Mouse (Mus musculus) cerebellum, postnatal 25 days (tissue): ENCODE measurements at regions not wholly inside any gene's neighbourhood (a gene's known extent, or its start where the extent isn't known, plus 50 kb on each side); places are given as distances from the start of the nearest gene placed in this dataset.

Experiments
- DNase-seq, 2 experiments: peaks; one replicate each; pipeline ENCODE4 v3.0.0; 2021; ENCODE audit warnings: mixed read lengths in 2 of 2

- no peak for DNase-seq
These were observed 131.8 kb downstream of the Tshz3 start for GRCm38 (mm10) chr7:36829710-36830109.

- no peak for DNase-seq
These were observed 132.2 kb downstream of the Tshz3 start for GRCm38 (mm10) chr7:36830155-36830554.

GRCm38 (mm10) chr7:36848279-36848678 lies 150.4 kb downstream of the Tshz3 start:
- no peak for DNase-seq

- DNase-seq = no peak
These were observed 153.5 kb downstream of the Tshz3 start for GRCm38 (mm10) chr7:36851275-36851889.

- DNase-seq = no peak
These were observed 156.4 kb downstream of the Tshz3 start for GRCm38 (mm10) chr7:36854308-36854707.

- no peak for DNase-seq
These were observed 161.5 kb downstream of the Tshz3 start for GRCm38 (mm10) chr7:36859428-36859827.

GRCm38 (mm10) chr7:36862481-36862880 lies 164.6 kb downstream of the Tshz3 start:
- no peak for DNase-seq

GRCm38 (mm10) chr7:36863745-36864144 lies 165.8 kb downstream of the Tshz3 start:
- DNase-seq = no peak

GRCm38 (mm10) chr7:36864675-36865074 lies 166.8 kb downstream of the Tshz3 start:
- no peak for DNase-seq

GRCm38 (mm10) chr7:36866602-36867001 lies 168.7 kb downstream of the Tshz3 start:
- no peak for DNase-seq

- DNase-seq = no peak
These were observed 176.1 kb downstream of the Tshz3 start for GRCm38 (mm10) chr7:36874004-36874403.

- DNase-seq = no peak
These were observed 179.8 kb downstream of the Tshz3 start for GRCm38 (mm10) chr7:36877686-36878085.

GRCm38 (mm10) chr7:36892776-36893500 lies 195.0 kb downstream of the Tshz3 start:
- DNase-seq = peak; percentile 41 to 62

- peak in 1 of 2 experiments; percentile 13 for DNase-seq
These were observed 198.4 kb downstream of the Tshz3 start for GRCm38 (mm10) chr7:36896339-36896738.

GRCm38 (mm10) chr7:36901537-36901936 lies 203.6 kb downstream of the Tshz3 start:
- no peak for DNase-seq

- no peak for DNase-seq
These were observed 215.4 kb downstream of the Tshz3 start for GRCm38 (mm10) chr7:36913304-36913703.

GRCm38 (mm10) chr7:36914261-36914660 lies 216.3 kb downstream of the Tshz3 start:
- no peak for DNase-seq

GRCm38 (mm10) chr7:36915171-36915570 lies 217.3 kb downstream of the Tshz3 start:
- DNase-seq = no peak

- DNase-seq = no peak
These were observed 219.1 kb downstream of the Tshz3 start for GRCm38 (mm10) chr7:36917011-36917410.

- DNase-seq = no peak
These were observed 221.5 kb downstream of the Tshz3 start for GRCm38 (mm10) chr7:36919413-36919812.

- no peak for DNase-seq
These were observed 223.1 kb downstream of the Tshz3 start for GRCm38 (mm10) chr7:36921003-36921402.

GRCm38 (mm10) chr7:36933490-36933889 lies 235.6 kb downstream of the Tshz3 start:
- no peak for DNase-seq

GRCm38 (mm10) chr7:36934792-36935555 lies 237.1 kb downstream of the Tshz3 start:
- DNase-seq = no peak

- DNase-seq = no peak
These were observed 242.7 kb downstream of the Tshz3 start for GRCm38 (mm10) chr7:36940611-36941010.
